Mouse (Mus musculus) midbrain, postnatal 0 days (tissue): ENCODE measurements at regions not wholly inside any gene's neighbourhood (a gene's known extent, or its start where the extent isn't known, plus 50 kb on each side); places are given as distances from the start of the nearest gene placed in this dataset.

Experiments used
- ATAC-seq: fragments of 200-750 bp; cut with Nextera tagmentation; 2 replicates; pipeline ENCODE4 v1.8.0; 2017; ENCODE audit warnings: moderate number of reproducible peaks, mild to moderate bottlenecking, moderate TSS enrichment, moderate library complexity; ENCODE audit not compliant: low FRiP score
- DNase-seq: peaks from one replicate; pipeline ENCODE4 v3.0.0-alpha.2; 2015; ENCODE audit warnings: low spot score
- H3K27ac ChIP-seq: fragments of 300-500 bp; sonication (generic); 2 replicates; pipeline ENCODE4 v1.5.1; 2014; ENCODE audit warnings: low read depth, mild to moderate bottlenecking, low read length, mixed read lengths
- H3K27me3 ChIP-seq: fragments of 300-500 bp; sonication (generic); 2 replicates; pipeline ENCODE4 v1.6.1; 2014; ENCODE audit warnings: low read length, control low read depth, mixed read lengths; ENCODE audit not compliant: insufficient read depth
- H3K36me3 ChIP-seq: fragments of 300-500 bp; sonication (generic); 2 replicates; pipeline ENCODE4 v1.6.1; 2014; ENCODE audit warnings: low read length, control low read depth, mixed read lengths; ENCODE audit not compliant: insufficient read depth
- H3K4me1 ChIP-seq: fragments of 300-500 bp; sonication (generic); 2 replicates; pipeline ENCODE4 v1.6.1; 2014; ENCODE audit warnings: mild to moderate bottlenecking, control low read depth, antibody characterized with exemption, low read length, mixed read lengths; ENCODE audit not compliant: insufficient read depth
- H3K4me2 ChIP-seq: fragments of 300-500 bp; sonication (generic); 2 replicates; pipeline ENCODE4 v1.6.1; 2014; ENCODE audit warnings: low read depth, mild to moderate bottlenecking, low read length, mixed read lengths; ENCODE audit not compliant: poor library complexity, severe bottlenecking
- H3K4me3 ChIP-seq: fragments of 300-500 bp; sonication (generic); 2 replicates; pipeline ENCODE4 v1.5.1; 2014; ENCODE audit warnings: low read depth, mild to moderate bottlenecking, low read length, moderate library complexity
- H3K9ac ChIP-seq: fragments of 300-500 bp; sonication (generic); replicated peaks from 2 replicates; pipeline ENCODE4 v1.6.1; 2014; ENCODE audit warnings: mild to moderate bottlenecking, low read length, moderate library complexity, mixed read lengths; ENCODE audit not compliant: poor library complexity, severe bottlenecking
- H3K9me3 ChIP-seq: fragments of 300-500 bp; sonication (generic); 2 replicates; pipeline ENCODE4 v1.6.1; 2016; ENCODE audit warnings: low read length, control low read depth
- CTCF ChIP-seq: IDR thresholded peaks from 2 replicates; pipeline ENCODE4 v1.5.1; 2016; ENCODE audit warnings: antibody characterized with exemption, mild to moderate bottlenecking
- WGBS: fragments of 180-500 bp; shearing (Covaris S2); extraction: QIAGEN DNeasy Blood & Tissue Kit; methylation state at CpG from one replicate; pipeline ENCODE4 v1.1.7; 2014; 5-methylcytosine and 5-hydroxymethylcytosine counted together

- Histone ChIP-seq H3K4me1 (no peaks in the 10 kb centered on the region), H3K27ac (no peak overlapping the region), H3K9me3 (no peaks in the 10 kb centered on the region), H3K9ac (no peak overlapping the region), H3K27me3 (no peaks in the 10 kb centered on the region), H3K36me3 (no peaks in the 10 kb centered on the region), H3K4me2 (no peak overlapping the region), H3K4me3 (no peak overlapping the region)
- no peak for ATAC-seq
- DNase-seq, result no peak
- WGBS, result 37% methylated on average over 1 of the region's 1 CpGs
- TF ChIP-seq CTCF, result no peak
Measured at GRCm38 (mm10) chr13:5956145-5956544, 94.9 kb downstream of the Klf6 start.

GRCm38 (mm10) chr13:5962947-5963346 is 101.7 kb downstream of the Klf6 start:
- DNase-seq (no peak), ATAC-seq (no peak)
- Histone ChIP-seq H3K4me2 (no peak overlapping the region), H3K27me3 (no peaks in the 10 kb centered on the region), H3K9ac (no peak overlapping the region), H3K4me3 (no peak overlapping the region), H3K27ac (no peak overlapping the region), H3K4me1 (no peaks in the 10 kb centered on the region), H3K9me3 (no peaks in the 10 kb centered on the region), H3K36me3 (no peaks in the 10 kb centered on the region)
- no peak for TF ChIP-seq CTCF
- 93% methylated on average over 1 of the region's 1 CpGs for WGBS

GRCm38 (mm10) chr13:5964626-5965025 is 103.3 kb downstream of the Klf6 start:
- WGBS, result 66% methylated on average over 1 of the region's 1 CpGs
- no peak overlapping the region for H3K9ac ChIP-seq
- no peak overlapping the region for H3K4me3 ChIP-seq
- no peaks in the 10 kb centered on the region for H3K27me3 ChIP-seq
- no peaks in the 10 kb centered on the region for H3K4me1 ChIP-seq
- H3K36me3 ChIP-seq, result no peaks in the 10 kb centered on the region
- H3K9me3 ChIP-seq, result no peaks in the 10 kb centered on the region
- TF ChIP-seq CTCF, result no peak
- H3K27ac ChIP-seq, result no peak overlapping the region
- H3K4me2 ChIP-seq, result no peak overlapping the region
- no peak for ATAC-seq
- DNase-seq, result peak; percentile 5

- Histone ChIP-seq H3K36me3 (no peaks in the 10 kb centered on the region), H3K4me2 (no peak overlapping the region), H3K4me3 (no peak overlapping the region), H3K27me3 (no peaks in the 10 kb centered on the region), H3K9me3 (no peaks in the 10 kb centered on the region), H3K4me1 (no peaks in the 10 kb centered on the region), H3K27ac (no peak overlapping the region), H3K9ac (no peak overlapping the region)
- WGBS, result 59% methylated on average over 1 of the region's 1 CpGs
- ATAC-seq, result no peak
- TF ChIP-seq CTCF, result no peak
- no peak for DNase-seq
Measured at GRCm38 (mm10) chr13:5978615-5979014, 117.3 kb downstream of the Klf6 start.

- H3K4me2 ChIP-seq, result no peak overlapping the region
- H3K9me3 ChIP-seq, result no peaks in the 10 kb centered on the region
- H3K36me3 ChIP-seq, result no peaks in the 10 kb centered on the region
- no peak overlapping the region for H3K4me3 ChIP-seq
- H3K9ac ChIP-seq, result no peak overlapping the region
- DNase-seq (no peak), ATAC-seq (no peak)
- no peak for TF ChIP-seq CTCF
- 96% methylated on average over 2 of the region's 2 CpGs for WGBS
- H3K4me1 ChIP-seq, result no peaks in the 10 kb centered on the region
- H3K27ac ChIP-seq, result no peak overlapping the region
- H3K27me3 ChIP-seq, result no peaks in the 10 kb centered on the region
Measured at GRCm38 (mm10) chr13:5987491-5987890, 126.2 kb downstream of the Klf6 start.

GRCm38 (mm10) chr13:5988407-5988806 is 127.1 kb downstream of the Klf6 start:
- Histone ChIP-seq H3K4me1 (no peaks in the 10 kb centered on the region), H3K27ac (no peak overlapping the region), H3K36me3 (no peaks in the 10 kb centered on the region), H3K27me3 (no peaks in the 10 kb centered on the region), H3K4me3 (no peak overlapping the region), H3K4me2 (no peak overlapping the region), H3K9ac (no peak overlapping the region), H3K9me3 (no peaks in the 10 kb centered on the region)
- no peak for ATAC-seq
- no peak for TF ChIP-seq CTCF
- DNase-seq, result no peak
- 85% methylated on average over 7 of the region's 7 CpGs for WGBS
